Mouse (Mus musculus) midbrain, embryonic 14.5 days (tissue): ENCODE measurements around the gene Fcrls. TPM values are rescaled to one million over a fixed set of nuclear protein-coding genes. Genes with fewer than 3 reads are reported as not detected.

Experiments used
- ATAC-seq: fragments of 200-750 bp; cut with Nextera tagmentation; 2 replicates; pipeline ENCODE4 v1.8.0; 2017; ENCODE audit warnings: moderate number of reproducible peaks, moderate library complexity; ENCODE audit not compliant: low FRiP score, low TSS enrichment
- DNase-seq: peaks from one replicate; pipeline ENCODE4 v3.0.0-alpha.2; 2015
- H3K27ac ChIP-seq: fragments of 300-500 bp; sonication (generic); replicated peaks from 2 replicates; pipeline ENCODE4 v1.5.1; 2014; ENCODE audit warnings: mild to moderate bottlenecking, low read depth, low read length, moderate library complexity
- H3K27me3 ChIP-seq: fragments of 300-500 bp; sonication (generic); 2 replicates; pipeline ENCODE4 v1.6.1; 2014; ENCODE audit warnings: low read length, control low read depth, mixed read lengths; ENCODE audit not compliant: control insufficient read depth, insufficient read depth
- H3K36me3 ChIP-seq: fragments of 300-500 bp; sonication (generic); 2 replicates; pipeline ENCODE4 v1.6.1; 2014; ENCODE audit warnings: low read length, control low read depth; ENCODE audit not compliant: control insufficient read depth, insufficient read depth
- H3K4me1 ChIP-seq: fragments of 300-500 bp; sonication (generic); 2 replicates; pipeline ENCODE4 v1.6.1; 2014; ENCODE audit warnings: mild to moderate bottlenecking, antibody characterized with exemption, low read length, control low read depth; ENCODE audit not compliant: control insufficient read depth, insufficient read depth
- H3K4me2 ChIP-seq: fragments of 300-500 bp; sonication (generic); 2 replicates; pipeline ENCODE4 v1.6.1; 2014; ENCODE audit warnings: mild to moderate bottlenecking, low read length, moderate library complexity
- H3K4me3 ChIP-seq: fragments of 300-500 bp; sonication (generic); replicated peaks from 2 replicates; pipeline ENCODE4 v1.5.1; 2014; ENCODE audit warnings: low read depth, low read length
- H3K9ac ChIP-seq: fragments of 300-500 bp; sonication (generic); replicated peaks from 2 replicates; pipeline ENCODE4 v1.6.1; 2014; ENCODE audit warnings: mild to moderate bottlenecking, low read length, moderate library complexity
- H3K9me3 ChIP-seq: fragments of 300-500 bp; sonication (generic); 2 replicates; pipeline ENCODE4 v1.6.1; 2016; ENCODE audit warnings: low read length, control low read depth, mixed read lengths; ENCODE audit not compliant: control insufficient read depth
- WGBS: fragments of 180-500 bp; shearing (Covaris S2); extraction: QIAGEN DNeasy Blood & Tissue Kit; methylation state at CpG from one replicate; pipeline ENCODE4 v1.1.7; 2014; 5-methylcytosine and 5-hydroxymethylcytosine counted together
- polyA plus RNA-seq: library from polyadenylated mRNA; unstranded; fragments of >200 nt; fragmentation: Nextera tagmentation; extraction: Ambion mirVana; gene quantifications from 2 replicates; pipeline ENCODE4 v1.2.1, GENCODE M21; 2014

Fcrls gene
- 5.4 and 11.1 TPM in 2 replicates for polyA plus RNA-seq

- Histone ChIP-seq H3K4me2 (no peak within 1 kb of the TSS), H3K4me1 (no peaks in the 10 kb centered on the region), H3K27me3 (no peaks in the 10 kb centered on the region), H3K36me3 (no peaks in the 10 kb centered on the region), H3K9ac (no peak within 1 kb of the TSS), H3K4me3 (no peak within 1 kb of the TSS), H3K9me3 (no peaks in the 10 kb centered on the region), H3K27ac (no peak within 1 kb of the TSS)
- DNase-seq (no peak), ATAC-seq (no peak)
- 90% methylated on average over 7 of the region's 7 CpGs for whole genome bisulfite sequencing
Observed at GRCm38 (mm10) chr3:87263436-87263835, at the start of gene Fcrls. TSS of gene Fcrls (minus strand) at chr3:87263738.

- 85% methylated on average over 2 of the region's 2 CpGs for WGBS
- DNase-seq = peak; percentile 32
Observed at GRCm38 (mm10) chr3:87309922-87310321, 46.4 kb upstream of the Fcrls start.

GRCm38 (mm10) chr3:87299901-87300300, 36.4 kb upstream of the Fcrls start:
- Histone ChIP-seq H3K9ac (no peak overlapping the region), H3K9me3 (no peaks in the 10 kb centered on the region), H3K27ac (no peak overlapping the region), H3K36me3 (no peaks in the 10 kb centered on the region), H3K4me3 (no peak overlapping the region), H3K4me1 (no peaks in the 10 kb centered on the region), H3K4me2 (no peak overlapping the region), H3K27me3 (no peaks in the 10 kb centered on the region)
- DNase-seq (no peak), ATAC-seq (no peak)
- WGBS = 85% methylated on average over 5 of the region's 5 CpGs

More at GRCm38 (mm10) chr3:87309922-87310321, 46.4 kb upstream of the Fcrls start:
- no peak for ATAC-seq
- Histone ChIP-seq H3K4me1 (no peaks in the 10 kb centered on the region), H3K4me2 (no peak overlapping the region), H3K4me3 (no peak overlapping the region), H3K9ac (no peak overlapping the region), H3K36me3 (no peaks in the 10 kb centered on the region), H3K27ac (no peak overlapping the region), H3K27me3 (no peaks in the 10 kb centered on the region), H3K9me3 (no peaks in the 10 kb centered on the region)

DNA sequence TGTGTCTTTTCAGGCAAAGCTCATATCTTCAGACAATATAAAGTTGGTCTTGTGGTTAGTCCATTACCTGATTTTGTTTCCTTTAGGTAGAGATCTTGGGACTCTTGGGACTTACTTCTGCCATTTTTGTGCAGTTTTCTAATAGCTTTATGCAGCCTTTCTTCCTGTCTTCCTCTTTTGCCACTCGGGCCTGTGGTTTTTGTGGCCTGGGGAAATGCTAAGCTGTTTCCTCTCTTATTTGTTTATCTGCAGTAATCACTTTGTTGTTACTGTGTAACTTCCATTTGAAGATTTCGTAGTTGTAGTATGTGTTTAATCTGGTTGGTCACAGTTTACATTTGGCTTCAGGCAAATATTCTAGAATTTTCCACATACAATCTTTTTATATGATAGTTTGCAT, 10.8 kb upstream of the Fcrls start:
- H3K36me3 ChIP-seq = no peaks in the 10 kb centered on the region
- no peaks in the 10 kb centered on the region for H3K9me3 ChIP-seq
- no peak for ATAC-seq
- DNase-seq = no peak
- H3K27ac ChIP-seq = no peak overlapping the region
- H3K27me3 ChIP-seq = no peaks in the 10 kb centered on the region
- WGBS = 84% methylated on average over 2 of the region's 2 CpGs
- no peak overlapping the region for H3K9ac ChIP-seq
- no peak overlapping the region for H3K4me2 ChIP-seq
- H3K4me3 ChIP-seq = no peak overlapping the region
- no peaks in the 10 kb centered on the region for H3K4me1 ChIP-seq

DNA sequence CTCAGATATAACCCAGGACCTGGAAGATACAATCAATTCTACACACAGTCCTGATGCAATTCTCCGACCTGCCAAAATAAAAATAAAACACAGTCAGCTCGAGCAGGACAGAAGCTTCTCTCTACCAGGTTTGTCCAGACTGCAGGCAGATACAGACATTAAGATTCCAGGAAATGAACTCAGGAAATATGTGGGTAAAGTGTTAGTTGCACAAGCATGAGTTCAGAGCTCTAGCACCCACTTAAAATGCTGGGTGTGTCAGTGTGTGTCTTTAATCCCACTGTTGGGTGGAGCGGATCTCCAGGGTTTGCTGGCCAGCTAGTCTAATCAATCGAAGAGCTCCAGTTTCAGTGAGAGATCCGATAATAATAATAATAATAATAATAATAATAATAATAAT, 3.0 kb upstream of the Fcrls start:
- no peak overlapping the region for H3K4me2 ChIP-seq
- no peak overlapping the region for H3K4me3 ChIP-seq
- H3K9me3 ChIP-seq = no peaks in the 10 kb centered on the region
- no peak overlapping the region for H3K9ac ChIP-seq
- DNase-seq (no peak), ATAC-seq (no peak)
- no peaks in the 10 kb centered on the region for H3K27me3 ChIP-seq
- H3K36me3 ChIP-seq = no peaks in the 10 kb centered on the region
- no peak overlapping the region for H3K27ac ChIP-seq
- 84% methylated on average over 5 of the region's 5 CpGs for WGBS
- H3K4me1 ChIP-seq = no peaks in the 10 kb centered on the region

- Histone ChIP-seq H3K9me3 (no peaks in the 10 kb centered on the region), H3K4me3 (no peak overlapping the region), H3K4me2 (no peak overlapping the region), H3K27me3 (no peaks in the 10 kb centered on the region), H3K9ac (no peak overlapping the region), H3K27ac (no peak overlapping the region), H3K36me3 (no peaks in the 10 kb centered on the region), H3K4me1 (no peaks in the 10 kb centered on the region)
- ATAC-seq (no peak), DNase-seq (no peak)
- WGBS = 90% methylated on average over 10 of the region's 10 CpGs
Observed at GRCm38 (mm10) chr3:87255239-87255638, 8.3 kb downstream of the Fcrls start.

DNA sequence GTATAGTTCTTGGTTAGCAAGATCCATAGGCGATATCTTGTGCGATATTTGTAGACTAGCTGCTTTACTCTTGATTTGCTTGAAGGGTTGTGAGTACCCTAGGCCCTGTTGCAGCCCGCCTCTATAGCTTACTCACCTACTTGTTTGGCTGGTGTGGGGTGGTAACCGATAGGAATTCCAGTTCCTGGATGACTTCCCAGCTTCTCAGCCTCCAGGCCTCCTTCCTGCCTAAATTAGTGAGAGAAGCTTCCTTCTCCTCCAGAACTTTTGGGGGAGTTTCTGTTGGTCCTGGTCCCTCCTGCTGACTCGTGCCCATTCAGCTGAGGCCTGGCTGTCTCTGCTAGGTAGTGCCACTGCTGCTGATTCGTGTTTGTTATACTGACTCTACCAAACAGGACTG, 14.0 kb downstream of the Fcrls start:
- no peaks in the 10 kb centered on the region for H3K9me3 ChIP-seq
- no peak overlapping the region for H3K4me3 ChIP-seq
- no peaks in the 10 kb centered on the region for H3K36me3 ChIP-seq
- no peaks in the 10 kb centered on the region for H3K27me3 ChIP-seq
- ATAC-seq = no peak
- no peaks in the 10 kb centered on the region for H3K4me1 ChIP-seq
- no peak for DNase-seq
- H3K27ac ChIP-seq = no peak overlapping the region
- no peak overlapping the region for H3K4me2 ChIP-seq
- WGBS = 89% methylated on average over 6 of the region's 6 CpGs
- H3K9ac ChIP-seq = no peak overlapping the region

- ATAC-seq (no peak), DNase-seq (no peak)
- H3K4me2 ChIP-seq = no peak overlapping the region
- 83% methylated on average over 3 of the region's 3 CpGs for WGBS
- H3K36me3 ChIP-seq = no peaks in the 10 kb centered on the region
- H3K9ac ChIP-seq = no peak overlapping the region
- H3K4me1 ChIP-seq = no peaks in the 10 kb centered on the region
- no peaks in the 10 kb centered on the region for H3K27me3 ChIP-seq
- H3K4me3 ChIP-seq = no peak overlapping the region
- H3K27ac ChIP-seq = no peak overlapping the region
- H3K9me3 ChIP-seq = no peaks in the 10 kb centered on the region
Observed at GRCm38 (mm10) chr3:87247292-87247691, 16.2 kb downstream of the Fcrls start.

DNA sequence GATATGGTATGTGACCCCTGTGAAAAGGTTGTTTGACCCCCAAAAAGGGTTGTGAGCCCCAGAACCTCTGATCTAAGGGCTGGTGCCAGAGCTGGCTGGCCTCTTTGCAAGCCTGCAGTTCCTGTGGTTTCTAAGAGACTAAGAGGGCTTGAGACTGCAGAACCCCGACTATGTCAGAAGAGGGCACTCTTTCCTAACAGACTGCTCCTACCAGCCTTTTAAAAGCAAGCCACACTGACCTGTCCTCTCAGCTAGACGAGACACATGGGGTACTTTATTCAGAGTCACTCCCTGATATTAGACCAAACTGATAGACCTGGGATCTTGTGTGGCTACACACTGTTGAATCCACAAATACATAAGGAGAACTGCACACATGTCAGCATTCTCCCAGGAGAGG, 19.9 kb downstream of the Fcrls start:
- H3K36me3 ChIP-seq = no peaks in the 10 kb centered on the region
- H3K27me3 ChIP-seq = no peaks in the 10 kb centered on the region
- H3K9me3 ChIP-seq = no peaks in the 10 kb centered on the region
- H3K27ac ChIP-seq = no peak overlapping the region
- WGBS = 3% methylated on average over 2 of the region's 2 CpGs
- H3K9ac ChIP-seq = no peak overlapping the region
- no peak overlapping the region for H3K4me3 ChIP-seq
- no peaks in the 10 kb centered on the region for H3K4me1 ChIP-seq
- no peak overlapping the region for H3K4me2 ChIP-seq
- ATAC-seq (no peak), DNase-seq (peak; percentile 81)
